Mouse (Mus musculus) embryonic facial prominence, embryonic 11.5 days (tissue): ENCODE results near the gene Traf3ip3. TPM values are rescaled to one million over a fixed set of nuclear protein-coding genes. Genes with fewer than 3 reads are reported as not detected.
A peak's percentile ranks its signal among the peaks of the same experiment; 100 is the strongest.

ENCODE experiments used
- ATAC-seq: fragments of 200-750 bp; cut with Nextera tagmentation; replicated peaks from 2 replicates; pipeline ENCODE4 v1.8.0; 2017; ENCODE audit warnings: low read depth; ENCODE audit not compliant: insufficient number of reproducible peaks, low FRiP score, low TSS enrichment
- DNase-seq: peaks from one replicate; pipeline ENCODE4 v3.0.0-alpha.2; 2015; ENCODE audit warnings: low spot score
- H3K27ac ChIP-seq: fragments of 300-500 bp; sonication (generic); replicated peaks from 2 replicates; pipeline ENCODE4 v1.5.1; 2014; ENCODE audit warnings: mild to moderate bottlenecking, low read depth, low read length, control low read depth
- H3K27me3 ChIP-seq: fragments of 300-500 bp; sonication (generic); 2 replicates; pipeline ENCODE4 v1.6.1; 2014; ENCODE audit warnings: mild to moderate bottlenecking, low read length, moderate library complexity, mixed read lengths; ENCODE audit not compliant: control insufficient read depth, insufficient read depth
- H3K36me3 ChIP-seq: fragments of 300-500 bp; sonication (generic); replicated peaks from 2 replicates; pipeline ENCODE4 v1.6.1; 2014; ENCODE audit warnings: low read depth, mild to moderate bottlenecking, low read length, moderate library complexity, mixed read lengths; ENCODE audit not compliant: control insufficient read depth, insufficient read depth
- H3K4me1 ChIP-seq: fragments of 300-500 bp; sonication (generic); 2 replicates; pipeline ENCODE4 v1.6.1; 2014; ENCODE audit warnings: low read length, mixed read lengths; ENCODE audit not compliant: control insufficient read depth, insufficient read depth
- H3K4me2 ChIP-seq: fragments of 300-500 bp; sonication (generic); 2 replicates; pipeline ENCODE4 v1.6.1; 2014; ENCODE audit warnings: low read depth, mild to moderate bottlenecking, control low read depth, low read length, moderate library complexity
- H3K4me3 ChIP-seq: fragments of 300-500 bp; sonication (generic); 2 replicates; pipeline ENCODE4 v1.5.1; 2014; ENCODE audit warnings: low read depth, low read length, control low read depth
- H3K9ac ChIP-seq: fragments of 300-500 bp; sonication (generic); replicated peaks from 2 replicates; pipeline ENCODE4 v1.6.1; 2014; ENCODE audit warnings: mild to moderate bottlenecking, control low read depth, low read length
- H3K9me3 ChIP-seq: fragments of 300-500 bp; sonication (generic); replicated peaks from 2 replicates; pipeline ENCODE4 v1.6.1; 2016; ENCODE audit warnings: mild to moderate bottlenecking, low read length, inconsistent platforms, mixed read lengths; ENCODE audit not compliant: control insufficient read depth
- WGBS: fragments of 180-500 bp; shearing (Covaris S2); extraction: QIAGEN DNeasy Blood & Tissue Kit; methylation state at CpG from one replicate; pipeline ENCODE4 v1.1.7; 2014; 5-methylcytosine and 5-hydroxymethylcytosine counted together
- polyA plus RNA-seq: library from polyadenylated mRNA; unstranded; fragments of >200 nt; fragmentation: Nextera tagmentation; extraction: Ambion mirVana; gene quantifications from 2 replicates; pipeline ENCODE4 v1.2.1, GENCODE M21; 2014

The Traf3ip3 gene
- polyA plus RNA-seq, 1 experiment from 2014 or later: 1.5 TPM

- H3K9me3 ChIP-seq: no peaks in the 10 kb centered on the region
- no peak overlapping the region for H3K27ac ChIP-seq
- no peak overlapping the region for H3K9ac ChIP-seq
- no peaks in the 10 kb centered on the region for H3K4me1 ChIP-seq
- no peak overlapping the region for H3K4me3 ChIP-seq
- 90% methylated on average over 4 of the region's 4 CpGs for WGBS
- ATAC-seq (no peak), DNase-seq (no peak)
- H3K27me3 ChIP-seq: no peaks in the 10 kb centered on the region
- no peak overlapping the region for H3K4me2 ChIP-seq
- H3K36me3 ChIP-seq: no peaks in the 10 kb centered on the region
These were observed 24.6 kb upstream of the Traf3ip3 start for GRCm38 (mm10) chr1:193226114-193226513.

DNA sequence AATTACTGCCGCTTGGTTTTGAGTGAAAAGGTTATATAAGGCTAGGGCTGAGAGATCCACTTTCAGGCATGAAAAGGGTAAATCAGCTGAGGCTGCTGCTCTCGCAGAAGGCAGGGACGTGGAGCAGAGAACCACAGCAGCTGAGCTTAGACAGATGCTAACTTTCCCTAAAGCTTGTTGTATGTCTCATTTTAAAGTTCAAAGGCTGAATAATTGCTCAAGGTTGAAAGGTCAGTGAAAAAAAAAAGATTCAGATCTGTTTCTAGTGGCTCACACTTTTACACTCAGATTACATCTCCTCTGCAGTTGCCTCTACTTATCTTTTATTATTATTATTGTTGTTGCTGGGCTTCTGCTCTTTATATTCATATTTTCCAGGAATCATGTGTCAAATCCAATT is 24.0 kb upstream of the Traf3ip3 start:
- Histone ChIP-seq H3K4me1 (no peaks in the 10 kb centered on the region), H3K9me3 (no peaks in the 10 kb centered on the region), H3K27me3 (no peaks in the 10 kb centered on the region), H3K4me2 (no peak overlapping the region), H3K9ac (no peak overlapping the region), H3K27ac (no peak overlapping the region), H3K4me3 (no peak overlapping the region), H3K36me3 (no peaks in the 10 kb centered on the region)
- ATAC-seq (no peak), DNase-seq (peak; percentile 34)
- 14% methylated on average over 3 of the region's 3 CpGs for WGBS

- no peak overlapping the region for H3K4me3 ChIP-seq
- ATAC-seq (no peak), DNase-seq (no peak)
- H3K9ac ChIP-seq: no peak overlapping the region
- WGBS: 62% methylated on average over 5 of the region's 5 CpGs
- H3K36me3 ChIP-seq: no peaks in the 10 kb centered on the region
- H3K27me3 ChIP-seq: no peaks in the 10 kb centered on the region
- no peaks in the 10 kb centered on the region for H3K4me1 ChIP-seq
- H3K27ac ChIP-seq: no peak overlapping the region
- H3K4me2 ChIP-seq: no peak overlapping the region
- H3K9me3 ChIP-seq: no peaks in the 10 kb centered on the region
These were observed 18.9 kb upstream of the Traf3ip3 start for GRCm38 (mm10) chr1:193220408-193220807.

DNA sequence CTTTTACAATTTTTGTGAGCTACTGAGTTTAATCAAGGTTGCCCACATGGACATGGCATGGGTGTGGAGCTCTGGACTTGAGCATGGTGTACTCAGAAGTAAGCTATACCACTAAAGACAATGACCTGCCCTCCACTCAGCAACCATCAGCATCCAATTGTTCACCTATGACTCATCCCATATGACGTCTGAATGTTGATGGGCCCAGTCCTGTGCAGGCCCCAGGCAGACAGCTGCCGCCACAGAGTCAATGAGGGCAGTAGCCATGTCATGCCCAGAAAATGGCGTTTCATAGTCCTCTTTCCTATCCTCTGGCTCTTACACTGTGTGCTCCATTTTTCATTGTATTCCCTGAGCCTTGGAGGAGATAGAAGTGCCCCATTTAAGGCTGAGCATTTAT is 14.5 kb upstream of the Traf3ip3 start:
- H3K4me1 ChIP-seq: no peaks in the 10 kb centered on the region
- H3K4me3 ChIP-seq: no peak overlapping the region
- H3K36me3 ChIP-seq: no peaks in the 10 kb centered on the region
- H3K4me2 ChIP-seq: no peak overlapping the region
- no peak overlapping the region for H3K9ac ChIP-seq
- no peak for ATAC-seq
- H3K27me3 ChIP-seq: no peaks in the 10 kb centered on the region
- H3K9me3 ChIP-seq: no peaks in the 10 kb centered on the region
- no peak overlapping the region for H3K27ac ChIP-seq
- no peak for DNase-seq
- 70% methylated on average over 3 of the region's 3 CpGs for whole genome bisulfite sequencing

DNA sequence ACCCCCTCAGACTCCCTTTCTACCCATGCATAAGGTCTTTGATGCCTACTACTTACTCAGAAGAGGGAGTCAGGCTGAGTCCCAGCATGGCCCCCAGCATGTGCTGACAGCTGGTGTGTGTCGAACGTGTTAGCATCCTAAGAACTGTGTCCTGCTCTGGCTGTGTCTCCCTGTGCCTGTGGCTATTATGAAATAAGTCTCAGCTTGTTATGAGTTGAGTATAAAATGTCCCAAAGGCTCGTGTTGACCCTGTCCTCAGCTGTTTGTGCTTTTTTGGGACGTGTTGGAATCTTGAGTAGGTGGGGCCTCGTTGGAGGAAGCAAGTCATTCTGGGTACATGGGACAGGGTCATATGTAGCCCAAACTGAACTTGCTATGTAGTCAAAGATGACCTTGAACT is 12.6 kb upstream of the Traf3ip3 start:
- ATAC-seq (no peak), DNase-seq (no peak)
- Histone ChIP-seq H3K27ac (no peak overlapping the region), H3K9ac (no peak overlapping the region), H3K4me3 (no peak overlapping the region), H3K27me3 (no peaks in the 10 kb centered on the region), H3K9me3 (no peaks in the 10 kb centered on the region), H3K4me2 (no peak overlapping the region), H3K36me3 (no peaks in the 10 kb centered on the region), H3K4me1 (no peaks in the 10 kb centered on the region)
- 82% methylated on average over 5 of the region's 5 CpGs for WGBS

GRCm38 (mm10) chr1:193211371-193211770 is 9.9 kb upstream of the Traf3ip3 start:
- no peaks in the 10 kb centered on the region for H3K9me3 ChIP-seq
- no peak for DNase-seq
- H3K4me1 ChIP-seq: no peaks in the 10 kb centered on the region
- no peak overlapping the region for H3K9ac ChIP-seq
- 72% methylated on average over 5 of the region's 5 CpGs for WGBS
- ATAC-seq: no peak
- no peak overlapping the region for H3K4me3 ChIP-seq
- no peaks in the 10 kb centered on the region for H3K27me3 ChIP-seq
- H3K4me2 ChIP-seq: no peak overlapping the region
- H3K27ac ChIP-seq: no peak overlapping the region
- H3K36me3 ChIP-seq: no peaks in the 10 kb centered on the region

- no peaks in the 10 kb centered on the region for H3K27me3 ChIP-seq
- H3K4me2 ChIP-seq: no peak overlapping the region
- no peak overlapping the region for H3K4me3 ChIP-seq
- ATAC-seq (no peak), DNase-seq (peak; percentile 30)
- no peaks in the 10 kb centered on the region for H3K4me1 ChIP-seq
- H3K27ac ChIP-seq: no peak overlapping the region
- 53% methylated on average over 2 of the region's 2 CpGs for WGBS
- H3K9ac ChIP-seq: no peak overlapping the region
- H3K9me3 ChIP-seq: no peaks in the 10 kb centered on the region
- no peaks in the 10 kb centered on the region for H3K36me3 ChIP-seq
These were observed 6.7 kb upstream of the Traf3ip3 start for GRCm38 (mm10) chr1:193208178-193208577.

GRCm38 (mm10) chr1:193207503-193207902 is 6.0 kb upstream of the Traf3ip3 start, which contains the start of gene Lamb3:
Lamb3 (plus strand) TSS chr1:193207699.
- Histone ChIP-seq H3K9me3 (no peaks in the 10 kb centered on the region), H3K36me3 (no peaks in the 10 kb centered on the region), H3K9ac (no peak within 1 kb of the TSS), H3K4me1 (no peaks in the 10 kb centered on the region), H3K27ac (no peak within 1 kb of the TSS), H3K4me2 (no peak within 1 kb of the TSS), H3K4me3 (no peak within 1 kb of the TSS), H3K27me3 (no peaks in the 10 kb centered on the region)
- ATAC-seq: no peak
- 92% methylated on average over 3 of the region's 3 CpGs for WGBS
- DNase-seq: no peak
